Mouse (Mus musculus) spleen, postnatal 36 days (tissue): ENCODE results near the gene Sco1.
A peak's percentile ranks its signal among the peaks of the same experiment; 100 is the strongest.
"Not testable (repeated sequence)": the region's sequence is repeated elsewhere in the genome, so short reads cannot be mapped to it uniquely, and the experiment has no call there.

Experiments used
- DNase-seq, 2 experiments: peaks; one replicate each; pipeline ENCODE4 v3.0.0; 2022; ENCODE audit warnings: low spot score in 2 of 2, mixed read lengths in 1 of 2

Sco1 gene

DNA sequence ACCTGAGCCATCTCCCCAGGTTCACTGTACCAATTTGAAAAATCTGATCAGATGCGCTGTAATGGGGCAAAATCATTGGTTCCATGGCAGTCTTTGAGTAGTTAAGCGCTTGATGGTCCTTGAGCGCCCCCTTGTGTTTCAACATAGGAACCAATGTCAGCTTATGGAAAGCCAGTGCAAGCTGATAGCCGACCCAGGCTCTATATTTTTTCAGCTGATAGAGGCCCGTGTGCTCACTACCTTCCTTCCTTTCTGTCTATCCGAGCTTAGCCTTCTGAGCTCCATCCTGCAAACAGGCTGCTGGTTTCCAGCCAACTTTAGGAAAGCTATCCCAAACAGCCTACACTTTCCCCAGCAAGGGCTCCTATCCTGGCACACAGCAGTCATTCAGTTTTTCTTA is 33.0 kb downstream of the Sco1 start:
- DNase-seq: peak; percentile 44 to 63

DNA sequence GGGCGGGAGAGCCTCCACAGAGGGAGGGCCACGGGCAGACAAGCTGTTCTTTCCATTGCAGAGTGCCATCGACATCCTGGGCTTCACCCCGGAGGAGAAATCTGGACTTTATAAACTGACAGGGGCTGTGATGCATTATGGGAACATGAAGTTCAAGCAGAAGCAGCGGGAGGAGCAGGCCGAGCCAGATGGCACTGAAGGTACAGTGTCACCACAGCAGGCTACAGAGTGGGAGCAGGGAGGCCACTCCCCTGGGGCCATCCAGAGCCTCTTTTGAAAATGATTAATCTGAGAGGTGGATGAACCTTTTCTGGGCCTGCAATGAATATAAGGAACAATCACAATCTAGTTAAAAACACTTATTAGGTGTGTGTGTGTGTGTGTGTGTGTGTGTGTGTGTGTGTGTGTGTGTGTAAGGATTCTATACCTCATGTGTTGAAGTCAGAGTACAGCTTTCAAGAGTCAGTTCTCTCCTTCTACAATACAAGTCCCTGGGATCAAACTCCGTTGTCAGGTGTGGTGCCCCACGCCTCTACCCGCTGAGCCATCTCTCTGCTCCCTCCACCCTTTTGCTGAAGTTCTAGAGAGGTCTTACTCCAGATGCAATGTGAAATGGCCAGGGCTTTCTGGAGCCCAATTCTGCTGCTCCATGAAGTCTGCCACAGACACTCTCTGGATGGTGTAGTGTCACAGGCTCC is 34.1 kb downstream of the Sco1 start:
- no peak for DNase-seq

DNA sequence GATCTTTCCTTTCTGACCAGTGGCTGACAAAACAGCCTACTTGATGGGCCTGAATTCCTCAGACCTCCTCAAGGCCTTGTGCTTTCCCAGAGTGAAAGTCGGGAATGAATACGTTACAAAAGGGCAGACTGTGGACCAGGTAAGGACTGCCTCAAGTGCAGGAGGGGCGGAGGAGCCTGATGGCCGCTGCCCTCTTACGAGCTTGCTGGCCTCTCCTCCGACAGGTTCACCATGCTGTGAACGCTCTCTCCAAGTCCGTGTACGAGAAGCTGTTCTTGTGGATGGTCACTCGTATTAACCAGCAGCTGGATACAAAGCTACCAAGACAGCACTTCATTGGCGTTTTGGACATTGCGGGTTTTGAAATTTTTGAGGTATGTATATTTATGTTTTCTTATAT is 34.8 kb downstream of the Sco1 start:
- DNase-seq: no peak

DNA sequence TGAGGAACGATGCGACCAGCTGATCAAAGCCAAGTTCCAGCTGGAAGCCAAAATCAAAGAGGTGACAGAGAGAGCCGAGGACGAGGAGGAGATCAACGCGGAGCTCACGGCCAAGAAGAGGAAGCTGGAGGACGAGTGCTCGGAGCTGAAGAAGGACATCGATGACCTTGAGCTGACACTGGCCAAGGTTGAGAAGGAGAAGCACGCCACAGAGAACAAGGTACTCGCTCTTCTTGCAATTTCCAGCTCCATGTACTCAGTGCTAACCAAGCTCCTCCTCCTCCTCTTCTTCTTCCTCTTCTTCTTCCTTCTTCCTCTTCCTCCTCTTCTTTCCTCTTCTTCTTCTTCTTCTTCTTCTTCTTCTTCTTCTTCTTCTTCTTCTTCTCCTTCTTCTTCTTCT is 39.9 kb downstream of the Sco1 start:
- DNase-seq: not testable (repeated sequence)

DNA sequence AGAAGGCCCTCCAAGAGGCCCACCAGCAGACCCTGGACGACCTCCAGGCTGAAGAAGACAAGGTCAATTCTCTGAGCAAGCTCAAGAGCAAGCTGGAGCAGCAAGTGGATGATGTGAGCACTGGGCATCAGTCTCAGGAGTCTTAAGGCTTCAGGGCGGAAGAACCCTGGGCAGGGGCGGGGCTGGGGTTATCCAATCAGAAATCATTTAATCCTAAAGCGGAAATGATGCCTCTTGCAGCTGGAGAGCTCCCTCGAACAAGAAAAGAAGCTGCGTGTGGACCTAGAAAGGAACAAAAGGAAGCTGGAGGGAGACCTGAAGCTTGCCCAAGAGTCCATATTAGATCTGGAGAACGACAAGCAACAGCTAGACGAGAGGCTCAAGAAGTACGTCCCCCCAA is 40.7 kb downstream of the Sco1 start:
- DNase-seq: no peak

DNA sequence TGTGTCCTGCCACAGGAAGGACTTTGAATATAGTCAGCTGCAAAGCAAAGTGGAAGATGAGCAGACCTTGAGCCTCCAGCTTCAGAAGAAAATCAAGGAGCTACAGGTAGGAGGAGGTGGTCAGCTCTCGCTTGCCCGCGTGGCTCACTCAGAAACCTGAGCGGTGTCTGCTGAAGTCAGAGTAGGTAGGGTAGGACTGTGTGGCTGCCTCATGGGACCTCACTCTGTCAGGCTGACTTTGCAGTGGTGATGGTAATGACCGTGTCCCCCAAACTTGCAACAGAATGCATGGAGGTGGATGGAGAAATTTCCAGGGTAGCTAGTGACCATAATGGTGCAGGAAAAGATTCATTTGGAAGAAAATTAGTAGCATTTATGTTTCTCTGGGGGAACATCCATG is 41.2 kb downstream of the Sco1 start:
- no peak for DNase-seq

DNA sequence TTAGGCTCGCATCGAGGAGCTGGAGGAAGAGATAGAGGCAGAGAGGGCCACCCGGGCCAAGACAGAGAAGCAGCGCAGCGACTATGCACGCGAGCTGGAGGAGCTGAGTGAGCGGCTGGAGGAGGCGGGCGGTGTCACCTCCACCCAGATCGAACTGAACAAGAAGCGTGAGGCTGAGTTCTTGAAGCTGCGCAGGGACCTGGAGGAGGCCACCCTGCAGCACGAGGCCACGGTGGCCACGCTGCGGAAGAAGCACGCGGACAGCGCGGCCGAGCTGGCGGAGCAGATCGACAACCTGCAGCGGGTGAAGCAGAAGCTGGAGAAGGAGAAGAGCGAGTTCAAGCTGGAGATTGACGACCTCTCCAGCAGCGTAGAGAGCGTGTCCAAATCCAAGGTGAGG is 42.0 kb downstream of the Sco1 start:
- DNase-seq: no peak

DNA sequence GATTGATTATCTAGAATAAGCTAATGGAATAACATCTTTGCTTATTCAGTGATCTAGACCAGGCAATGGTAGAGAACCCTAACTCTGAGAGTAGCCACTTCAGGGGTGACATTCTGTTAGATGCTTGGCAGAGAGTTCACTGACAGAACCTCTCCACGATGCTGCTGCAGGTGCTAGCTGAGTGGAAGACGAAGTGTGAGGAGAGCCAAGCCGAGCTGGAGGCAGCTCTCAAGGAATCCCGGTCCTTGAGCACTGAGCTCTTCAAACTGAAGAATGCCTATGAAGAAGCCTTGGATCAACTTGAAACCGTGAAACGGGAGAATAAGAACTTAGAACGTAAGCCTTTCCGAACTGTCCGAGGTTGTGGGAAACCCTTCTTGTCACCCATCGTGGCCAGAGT is 45.2 kb downstream of the Sco1 start:
- no peak for DNase-seq

DNA sequence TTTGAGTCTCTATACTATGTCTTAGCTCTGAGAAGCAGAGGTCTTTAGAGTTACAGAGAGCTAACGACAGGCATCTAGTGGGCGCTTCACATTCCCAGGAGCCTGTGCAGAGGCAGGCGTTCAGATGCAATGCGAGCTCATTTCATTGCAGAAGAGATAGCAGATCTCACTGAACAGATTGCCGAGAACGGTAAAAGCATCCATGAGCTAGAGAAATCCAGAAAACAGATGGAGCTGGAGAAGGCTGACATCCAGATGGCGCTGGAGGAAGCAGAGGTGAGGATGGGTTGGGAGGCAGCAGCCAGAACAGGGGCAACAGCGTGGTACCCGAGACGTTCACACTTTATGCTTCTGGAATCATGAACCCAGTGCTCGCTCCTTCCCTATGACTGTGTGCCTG is 46.0 kb downstream of the Sco1 start:
- no peak for DNase-seq

DNA sequence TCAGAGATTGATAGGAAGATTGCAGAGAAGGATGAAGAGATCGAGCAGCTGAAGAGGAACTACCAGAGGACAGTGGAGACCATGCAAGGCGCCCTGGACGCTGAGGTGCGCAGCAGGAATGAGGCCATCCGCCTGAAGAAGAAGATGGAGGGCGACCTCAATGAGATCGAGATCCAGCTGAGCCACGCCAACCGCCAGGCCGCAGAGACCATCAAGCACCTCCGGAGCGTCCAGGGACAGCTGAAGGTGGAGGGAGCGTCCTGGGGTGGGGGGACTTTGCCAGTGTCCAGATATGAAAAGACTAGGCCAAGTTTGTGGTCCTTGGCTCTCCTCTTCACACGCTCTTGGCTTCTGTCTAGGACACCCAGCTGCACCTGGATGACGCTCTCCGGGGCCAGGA is 46.8 kb downstream of the Sco1 start:
- no peak for DNase-seq

DNA sequence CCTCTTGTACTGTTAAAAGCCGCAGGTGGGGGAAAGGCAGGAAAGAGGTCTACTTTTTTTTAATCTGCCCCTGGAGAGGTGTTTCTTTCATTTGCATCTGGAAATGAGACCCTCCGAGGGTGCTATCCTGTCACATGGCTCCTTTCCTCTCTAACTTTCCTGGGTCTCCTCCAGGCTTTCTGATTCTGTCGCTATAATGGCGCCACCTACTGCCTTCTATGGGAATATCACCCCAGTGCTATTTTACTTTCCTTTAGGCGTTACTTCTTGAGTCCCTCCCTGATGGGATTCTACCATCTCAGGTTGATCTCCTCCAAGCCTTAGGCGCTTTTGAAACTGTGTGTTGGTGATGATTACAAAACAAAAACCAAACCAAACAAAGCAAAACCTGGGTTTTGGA is 47.7 kb downstream of the Sco1 start:
- no peak for DNase-seq

DNA sequence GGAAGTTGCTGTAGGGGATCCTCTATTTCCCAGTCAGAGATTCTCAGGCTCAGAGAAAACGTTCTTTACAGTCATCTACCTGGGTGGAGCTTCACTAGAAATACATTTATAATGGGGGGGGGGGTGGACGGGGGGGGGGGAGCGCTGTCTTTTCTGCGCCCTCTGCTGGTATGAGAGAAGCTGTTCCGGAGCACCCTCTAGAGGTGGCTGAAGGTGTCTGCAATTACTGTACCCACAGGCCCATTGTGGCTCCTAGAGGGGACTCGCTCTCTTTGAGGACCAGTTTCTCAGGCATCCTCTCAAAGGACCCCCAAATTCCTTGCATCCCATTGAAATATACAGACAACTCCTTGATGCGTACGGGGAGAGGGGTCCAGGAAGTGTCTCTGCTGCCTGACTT is 49.2 kb downstream of the Sco1 start:
- DNase-seq: peak; percentile 11 to 27

DNA sequence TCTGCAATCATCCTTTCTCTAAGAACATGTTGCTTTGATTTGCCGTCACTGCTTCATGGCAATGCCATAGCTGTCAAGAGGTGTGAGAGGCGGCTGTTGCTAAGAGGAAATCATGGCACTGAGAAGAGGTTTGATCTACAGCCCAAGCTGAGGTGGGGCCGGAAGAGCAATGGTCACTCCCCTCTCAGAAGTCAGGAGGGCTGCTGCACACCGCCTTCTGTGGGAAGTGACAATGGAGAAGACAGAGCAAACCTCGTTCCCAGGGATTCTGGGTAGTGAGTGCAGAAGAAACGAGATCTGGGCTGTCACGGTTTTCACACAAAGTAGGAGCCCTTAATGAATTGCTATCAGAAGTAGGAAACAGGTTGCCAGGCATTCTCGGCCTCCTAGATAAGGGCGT is 50.8 kb downstream of the Sco1 start:
- no peak for DNase-seq

DNA sequence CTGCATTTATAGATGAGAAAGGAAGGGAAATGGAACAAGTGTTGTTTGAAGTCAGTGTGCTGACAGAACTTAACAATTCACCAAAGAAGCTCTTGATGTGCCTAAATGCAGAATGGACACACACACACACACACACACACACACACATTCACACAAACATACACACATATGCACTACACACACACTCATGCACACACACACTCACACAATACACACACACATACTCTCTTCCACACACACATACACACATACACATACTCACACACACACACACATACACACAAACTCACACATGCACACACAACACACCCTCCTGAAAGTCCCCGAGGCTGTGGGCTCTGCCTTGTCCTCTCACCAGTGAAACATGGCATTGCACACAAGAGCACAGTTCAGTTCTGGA is 51.8 kb downstream of the Sco1 start:
- no peak for DNase-seq

DNA sequence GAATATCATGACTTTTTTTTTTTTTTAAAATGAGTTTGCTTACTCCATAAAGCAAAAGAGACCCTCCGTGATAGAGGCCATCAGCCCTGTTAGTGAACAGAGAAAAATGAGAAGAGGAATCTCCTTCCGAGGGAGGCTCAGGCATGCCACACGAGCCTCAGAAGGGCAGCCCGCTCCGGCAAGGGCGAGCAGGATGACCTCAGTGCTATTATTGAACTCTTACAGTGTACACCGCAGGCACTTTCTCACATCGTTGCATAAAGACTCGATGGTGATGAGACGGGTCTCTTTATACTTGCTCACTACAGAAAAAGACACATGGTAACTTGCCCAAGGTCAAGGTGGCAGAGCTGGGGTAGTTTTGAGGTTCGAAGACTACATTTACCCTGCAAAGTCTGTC is 52.2 kb downstream of the Sco1 start:
- no peak for DNase-seq

DNA sequence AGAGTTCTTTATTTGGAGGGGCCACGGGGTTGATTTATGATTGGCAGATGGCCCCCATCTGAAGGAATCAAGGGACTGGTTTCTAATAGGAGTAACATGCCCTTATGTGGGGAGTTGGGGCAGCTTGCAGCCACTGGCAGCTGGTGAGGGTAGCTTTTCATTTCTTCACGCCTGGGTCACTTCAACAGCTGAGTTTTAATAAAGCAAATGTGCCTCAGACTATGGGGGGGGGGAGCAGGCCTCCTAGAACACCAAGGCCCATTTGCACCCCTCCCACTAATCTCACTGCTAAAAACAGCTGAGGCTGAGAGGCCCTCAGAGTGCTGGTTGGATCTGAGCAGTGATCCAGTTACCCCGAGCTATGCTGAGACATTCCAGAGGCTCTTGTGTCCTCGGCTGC is 53.2 kb downstream of the Sco1 start:
- no peak for DNase-seq

DNA sequence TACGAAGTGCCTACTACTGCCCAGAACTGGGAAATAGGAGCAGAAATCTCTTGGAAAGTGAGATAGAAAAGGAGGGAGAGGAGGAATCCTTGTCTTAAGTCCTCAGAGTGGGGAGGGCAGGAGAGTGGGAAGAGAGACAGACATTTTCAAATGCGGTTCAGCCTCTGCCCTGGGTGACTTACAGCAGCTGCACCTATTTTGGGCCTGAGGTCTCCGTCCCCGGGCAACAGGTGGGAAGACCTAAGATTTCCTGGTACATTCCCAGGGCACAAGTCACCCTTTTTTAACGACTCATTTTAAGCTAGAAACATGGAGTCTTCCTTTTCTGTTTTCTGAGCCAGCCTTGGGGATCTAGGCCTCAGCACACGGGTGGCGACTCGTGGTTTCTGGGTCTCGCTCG is 54.5 kb downstream of the Sco1 start:
- no peak for DNase-seq

DNA sequence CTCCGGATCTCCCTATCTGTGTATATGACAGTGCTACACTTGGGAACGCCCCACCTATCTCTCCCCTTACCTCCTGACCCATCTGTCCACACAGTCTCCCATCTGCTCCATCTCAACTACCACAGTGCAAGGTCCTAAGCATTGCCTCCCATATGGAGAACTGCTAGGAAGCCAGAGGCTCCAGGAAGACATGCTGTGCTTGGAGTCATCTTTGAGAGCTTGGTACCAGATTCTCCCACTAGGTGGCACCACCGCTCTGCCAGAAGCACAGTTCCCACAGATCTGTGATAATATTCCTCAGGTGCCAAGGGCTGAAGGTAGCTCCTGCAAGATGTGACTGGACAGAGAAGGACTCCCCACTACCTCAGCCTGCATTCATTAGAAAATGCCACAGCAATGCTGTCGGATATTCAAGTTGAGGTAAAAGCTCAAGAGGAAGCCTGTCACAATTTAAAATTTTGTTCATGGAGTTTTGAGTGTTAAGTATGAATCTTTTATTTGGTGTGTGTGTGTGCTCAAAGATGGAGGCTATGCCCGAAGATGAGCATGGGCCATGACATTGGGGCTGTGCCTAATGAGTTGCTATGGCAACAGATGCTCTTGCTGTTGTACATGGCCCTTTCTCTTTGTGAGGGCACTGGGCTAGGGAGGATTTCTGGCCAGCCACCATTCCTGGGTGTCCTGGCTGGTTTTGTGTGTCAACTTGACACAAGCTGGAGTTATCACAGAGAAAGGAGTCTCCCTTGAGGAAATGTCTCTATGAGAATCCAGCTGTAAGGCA is 57.9 kb downstream of the Sco1 start:
- peak in 1 of 2 experiments; percentile 7 for DNase-seq

DNA sequence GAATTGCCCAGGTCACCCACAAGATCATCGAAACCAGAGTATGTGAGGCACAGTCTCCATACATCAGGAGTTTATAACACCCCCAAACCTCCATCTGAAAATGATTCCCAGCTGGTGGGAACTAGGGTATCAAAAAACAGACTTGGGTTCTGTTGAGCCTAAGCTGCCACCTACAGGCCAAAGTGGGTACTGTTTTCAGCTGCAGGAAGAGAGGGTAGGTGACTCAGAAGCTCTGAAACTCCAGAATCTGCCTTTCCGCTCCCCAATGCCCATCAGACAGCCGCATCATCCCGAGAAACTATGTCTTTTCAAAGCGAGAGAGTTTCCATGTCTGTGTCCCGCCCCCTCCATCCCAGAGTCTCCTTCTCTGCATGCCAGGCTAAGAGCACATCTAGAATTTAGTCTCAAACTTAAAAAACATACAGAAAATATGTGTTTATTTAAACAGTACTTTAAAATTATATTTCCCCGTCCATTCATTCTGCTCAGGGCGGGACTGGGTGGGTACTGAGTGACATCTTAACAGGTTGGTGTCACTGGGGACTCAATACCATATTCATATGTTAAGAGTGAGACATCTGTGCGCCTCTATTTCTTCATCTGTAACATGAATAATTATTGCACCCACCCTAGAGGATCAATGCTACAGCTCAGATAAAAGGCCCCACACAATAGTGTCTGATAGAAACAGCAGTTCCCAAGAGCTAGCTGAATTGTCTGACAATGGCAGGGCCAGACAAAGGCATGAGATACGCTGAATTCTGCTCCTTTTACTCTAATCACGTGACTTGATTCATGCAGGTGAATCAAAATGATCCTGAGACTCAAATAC is 59.8 kb downstream of the Sco1 start:
- DNase-seq: peak; percentile 22

DNA sequence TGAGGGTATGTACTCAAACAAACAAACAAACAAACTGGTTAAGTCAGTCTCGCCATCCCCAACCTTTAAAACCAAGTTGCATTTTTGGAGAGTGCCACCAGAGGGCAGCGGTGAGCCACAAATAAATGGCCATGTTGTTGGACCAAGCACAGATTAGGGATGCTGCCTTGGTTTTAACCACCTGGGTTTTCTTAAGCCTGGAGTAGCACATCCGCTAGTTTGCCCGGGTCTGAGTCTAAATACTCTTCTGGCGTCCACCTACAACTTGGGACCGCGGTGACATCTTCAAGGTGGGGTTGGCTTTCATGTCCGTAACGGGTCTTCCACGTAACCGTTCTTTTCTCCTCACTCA is 60.4 kb downstream of the Sco1 start:
- peak; percentile 20 to 26 for DNase-seq

DNA sequence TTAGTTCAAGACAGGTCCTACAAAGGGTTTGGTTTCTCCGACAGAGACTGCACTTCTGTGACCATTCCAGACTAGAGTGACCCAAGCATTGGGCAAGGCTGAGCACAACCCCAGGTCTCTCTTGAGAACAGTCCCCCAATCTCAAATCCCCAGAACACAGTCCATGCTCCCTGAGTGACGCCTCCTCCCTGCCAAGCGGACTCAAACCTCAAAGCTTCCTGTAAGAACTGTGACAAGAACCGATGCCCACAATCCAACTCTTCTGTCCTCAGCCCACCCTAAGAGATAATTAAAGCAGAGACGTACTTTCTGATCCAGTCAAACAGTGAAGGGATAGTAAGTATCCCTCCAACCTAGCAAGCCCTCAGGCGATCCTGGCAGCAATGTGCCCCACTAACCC is 60.9 kb downstream of the Sco1 start:
- DNase-seq: no peak

DNA sequence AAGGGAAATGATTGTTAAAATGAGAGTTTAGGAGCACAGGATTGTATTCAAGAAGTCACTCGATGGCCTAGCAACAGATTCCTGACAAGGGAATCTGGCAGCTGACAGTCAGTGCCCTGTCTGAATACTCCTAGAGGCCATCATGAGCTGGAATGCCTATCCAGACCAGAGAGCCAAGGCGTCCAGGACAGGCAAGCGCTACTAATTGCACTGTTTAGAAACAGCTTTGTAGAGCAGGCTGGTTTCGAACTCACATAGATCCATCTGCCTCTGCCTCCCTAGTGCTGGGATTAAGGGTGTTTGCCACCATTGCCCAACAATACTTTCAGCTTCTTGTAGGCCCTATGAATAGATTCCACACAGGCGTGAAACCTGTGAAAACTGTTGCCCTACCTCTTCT is 61.8 kb downstream of the Sco1 start:
- no peak for DNase-seq

DNA sequence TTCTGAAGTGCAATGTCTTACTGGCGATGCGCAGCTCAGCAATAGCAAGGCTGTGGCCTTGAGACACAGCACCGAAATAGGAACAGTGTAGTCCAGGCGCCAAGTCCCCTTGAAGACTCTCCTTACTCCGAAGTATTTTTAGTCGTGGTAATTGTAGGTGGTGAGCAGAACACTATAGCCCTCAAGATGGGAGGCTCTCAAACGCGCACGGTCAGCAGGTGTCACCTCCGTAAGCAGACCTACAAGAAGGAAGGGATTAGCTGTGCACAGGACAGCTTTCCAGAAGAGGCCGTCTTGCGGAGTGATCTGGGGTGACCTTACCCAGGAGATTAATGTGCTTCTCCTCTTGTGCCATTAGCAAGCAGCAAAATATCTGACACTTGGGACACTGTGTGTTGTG is 62.4 kb downstream of the Sco1 start:
- DNase-seq: no peak
